Mouse (Mus musculus) Patski (cell line): ENCODE results near the gene Tspoap1. TPM values are rescaled to one million over a fixed set of nuclear protein-coding genes. Genes with fewer than 3 reads are reported as not detected.

Experiments used
- ATAC-seq: fragments of 100-300 bp; one replicate; pipeline ENCODE4 v1.8.0; 2021
- CTCF ChIA-PET: fragments of 350-600 bp; sonication (Branson Sonifier 250); formaldehyde crosslinking; loops from one replicate; lab custom pipeline; 2022; ENCODE audit warnings: inconsistent platforms; lab: Charles Lee
- POLR2A ChIA-PET: fragments of 350-600 bp; sonication (Branson Sonifier 250); formaldehyde crosslinking; loops from one replicate; lab custom pipeline; 2022; ENCODE audit warnings: antibody characterized with exemption, inconsistent platforms; lab: Charles Lee
- DNase-seq: peaks from one replicate; pipeline ENCODE4 v3.0.0-alpha.2; 2011; ENCODE audit warnings: low read depth, low spot score
- H3K27me3 ChIP-seq: fragments of 371-371 bp; one replicate; pipeline ENCODE4 v1.5.1; 2021
- CTCF ChIP-seq: fragments of 100-300 bp; IDR thresholded peaks from one replicate; pipeline ENCODE4 v1.5.1; 2021
- in situ Hi-C: fragments of 300-500 bp; cut with MboI; formaldehyde crosslinking; loops from 3 replicates; pipeline ENCODE4 v1.11.1; 2018; ENCODE audit warnings: low pct_unique_long_range_greater_than_20kb, mixed read lengths
- polyA plus RNA-seq: library from polyadenylated mRNA; unstranded; gene quantifications from one replicate; pipeline ENCODE4 v1.2.3, GENCODE M21; 2021

Tspoap1 gene
- polyA plus RNA-seq, 1 experiment from 2014 or later, result 9.5 TPM

DNA sequence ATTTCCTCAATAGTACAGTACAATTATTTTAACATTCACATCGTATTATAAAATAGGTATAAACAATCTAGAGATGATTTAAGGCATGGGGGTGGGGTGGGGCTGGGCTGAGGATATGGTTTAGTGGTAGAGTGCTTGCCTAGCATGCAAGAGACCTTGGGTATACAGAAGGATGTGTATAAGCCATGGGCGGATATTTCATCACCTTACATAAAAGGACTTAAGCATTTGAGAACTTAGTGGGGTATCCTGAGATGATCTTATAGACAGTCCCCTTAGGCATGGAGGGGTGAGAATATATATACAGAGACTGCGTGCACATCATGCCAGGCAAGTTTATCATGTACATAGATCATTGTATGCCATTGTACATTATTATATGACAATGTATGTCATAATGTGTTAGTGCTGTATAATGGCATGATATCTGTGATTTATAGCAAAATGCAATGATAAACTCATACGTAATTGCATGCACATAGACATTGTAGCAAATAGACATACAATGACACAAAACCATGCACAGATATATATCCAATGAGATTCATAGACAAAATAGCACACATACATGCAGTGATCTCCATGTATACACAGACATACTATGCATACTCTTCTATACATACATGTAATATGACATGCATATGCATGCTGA, 1.3 kb upstream of the Tspoap1 start:
- in situ Hi-C loops, result no loop called here
- ATAC-seq (no peak), DNase-seq (no peak)
- no peak for TF ChIP-seq CTCF
- CTCF ChIA-PET, result no interaction called here
- POLR2A ChIA-PET, result no interaction called here
- H3K27me3 ChIP-seq, result peaks cover 20% of the 10 kb centered on the region

GRCm38 (mm10) chr11:87759609-87760005, 734 bp upstream of the Tspoap1 start:
- ATAC-seq, result no peak
- peaks cover 24% of the 10 kb centered on the region for H3K27me3 ChIP-seq
- in situ Hi-C loops, result no loop called here
- ChIA-PET POLR2A (no interaction called here), CTCF (no interaction called here)
- no peak for DNase-seq
- no peak for TF ChIP-seq CTCF

DNA sequence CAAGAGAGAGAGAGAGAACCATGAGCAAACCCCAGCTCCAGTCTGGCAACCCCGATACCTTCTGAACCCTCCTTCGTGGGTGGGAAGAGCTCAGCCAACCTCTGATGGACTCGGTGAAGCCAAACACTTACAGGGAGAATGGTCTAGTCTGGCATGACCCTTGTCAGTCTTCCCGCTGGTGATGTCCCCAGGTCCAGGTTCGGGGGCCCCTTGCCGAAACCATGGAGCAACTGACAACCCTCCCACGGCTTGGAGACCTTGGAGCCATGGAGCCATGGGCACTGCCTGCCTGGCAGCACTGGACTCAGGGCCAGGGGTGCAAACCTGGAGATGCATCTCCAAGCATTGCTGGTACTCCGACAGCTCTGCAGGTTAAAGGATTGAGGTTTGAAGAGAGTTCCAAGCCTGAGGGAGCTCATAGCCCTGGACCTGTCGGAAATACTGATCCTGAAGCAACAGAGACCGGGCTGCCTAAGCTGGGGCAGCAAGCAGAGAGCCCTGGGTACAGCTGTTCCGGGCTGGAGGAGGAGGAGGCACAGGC, 910 bp downstream of the Tspoap1 start:
- DNase-seq, result no peak
- ATAC-seq, result no peak
- ChIA-PET POLR2A (no interaction called here), CTCF (no interaction called here)
- H3K27me3 ChIP-seq, result peaks cover 24% of the 10 kb centered on the region
- in situ Hi-C loops, result no loop called here
- no peak for TF ChIP-seq CTCF

DNA sequence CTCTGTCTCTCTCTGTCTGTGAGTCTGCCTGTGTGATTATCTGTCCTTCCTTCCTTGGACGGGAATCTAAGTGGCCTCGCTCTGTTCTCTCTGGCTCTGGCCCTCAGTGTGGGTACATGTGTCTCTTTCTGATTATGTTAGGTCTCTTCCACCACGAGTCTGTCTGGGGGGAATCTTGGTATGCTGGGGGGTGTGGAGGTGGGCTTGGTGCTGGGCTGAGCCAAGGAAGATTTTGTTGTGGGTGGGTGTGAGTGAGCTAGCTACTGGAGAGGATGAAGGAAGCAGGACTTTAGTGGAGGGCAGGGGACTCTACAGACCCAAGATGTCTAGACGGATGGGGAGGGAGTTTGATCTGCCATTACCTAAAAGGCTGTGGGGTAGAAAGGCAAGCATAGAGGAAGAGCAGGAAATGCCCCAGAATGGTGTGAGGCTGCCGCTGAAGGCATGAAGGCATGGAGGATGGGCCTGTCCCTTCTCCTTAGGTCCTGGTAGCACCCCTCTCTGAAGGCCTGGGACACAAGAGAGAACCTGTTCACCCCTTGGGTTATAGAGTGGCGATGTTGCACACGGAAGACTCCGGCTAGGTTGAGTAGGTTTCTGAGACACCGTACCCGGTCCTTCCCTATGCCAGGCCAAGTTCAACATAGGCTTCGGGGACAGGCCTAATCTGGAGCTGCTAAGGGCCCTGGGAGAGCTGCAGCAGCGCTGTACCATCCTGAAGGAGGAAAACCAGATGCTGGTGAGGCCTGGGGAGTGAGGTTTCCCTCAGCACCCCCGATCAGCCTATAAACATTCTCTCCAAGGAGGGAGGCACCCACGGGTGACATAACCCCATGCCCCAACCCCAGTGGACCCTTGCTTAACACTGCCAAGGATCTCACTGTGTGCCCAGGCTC, 1.7 kb downstream of the Tspoap1 start:
- ChIA-PET POLR2A (no interaction called here), CTCF (no interaction called here)
- no peak for DNase-seq
- no peak for TF ChIP-seq CTCF
- in situ Hi-C loops, result no loop called here
- H3K27me3 ChIP-seq, result peaks cover 24% of the 10 kb centered on the region
- ATAC-seq, result no peak

DNA sequence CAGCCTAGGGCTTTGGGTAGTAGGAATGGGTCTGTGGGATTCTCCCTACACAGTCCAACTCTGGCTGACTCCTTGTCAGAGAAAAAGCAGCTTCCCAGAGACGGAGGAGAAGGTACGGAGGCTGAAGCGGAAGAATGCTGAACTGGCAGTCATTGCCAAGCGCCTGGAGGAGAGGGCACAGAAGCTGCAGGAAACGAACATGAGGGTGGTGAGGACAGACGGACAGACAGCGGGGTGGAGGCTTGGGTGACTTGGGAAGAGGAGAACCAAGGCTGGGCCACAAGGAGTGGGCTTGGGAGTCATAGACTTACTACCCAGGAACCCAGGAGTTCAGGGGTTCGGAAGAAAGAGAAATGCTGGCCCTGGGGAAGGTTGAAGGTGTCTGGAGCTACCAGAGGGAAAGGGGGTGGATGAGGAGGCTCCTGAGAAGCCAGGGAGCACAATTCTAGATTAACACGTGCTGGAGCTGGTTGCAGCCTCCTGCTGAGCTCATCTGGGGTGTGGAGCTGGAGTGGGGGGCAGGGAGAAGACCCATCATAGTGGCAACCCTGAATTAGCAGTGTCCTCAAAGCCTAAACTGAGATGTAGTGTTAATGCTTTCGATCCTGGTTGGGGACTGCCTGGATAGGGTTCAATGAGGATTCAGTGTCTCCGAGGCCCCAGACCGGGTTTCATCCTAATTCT, 2.5 kb downstream of the Tspoap1 start:
- in situ Hi-C loops, result no loop called here
- ATAC-seq (no peak), DNase-seq (no peak)
- ChIA-PET CTCF (no interaction called here), POLR2A (no interaction called here)
- no peak for TF ChIP-seq CTCF
- H3K27me3 ChIP-seq, result peaks cover 24% of the 10 kb centered on the region

DNA sequence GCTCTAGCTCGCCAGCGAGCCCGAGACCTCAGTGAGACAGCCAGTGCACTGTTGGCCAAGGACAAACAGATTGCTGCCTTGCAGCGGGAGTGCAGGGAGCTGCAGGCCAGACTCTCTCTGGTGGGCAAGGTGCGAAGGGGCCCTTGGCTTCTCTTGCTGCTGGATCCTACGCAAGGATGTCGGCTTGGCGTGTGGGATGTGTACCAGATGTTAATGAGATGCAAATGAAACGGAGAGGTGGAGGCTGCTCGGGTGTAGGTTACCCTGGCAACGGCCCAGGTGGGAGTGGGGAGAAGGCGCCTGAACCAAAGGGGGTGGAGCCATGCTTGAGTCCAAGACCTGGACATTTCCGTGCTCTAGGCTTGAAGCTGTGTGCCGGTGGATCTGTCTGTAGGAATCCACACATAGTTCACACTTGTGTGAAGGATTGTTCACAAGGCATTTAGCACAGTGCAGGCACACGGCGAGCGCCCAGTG, 3.2 kb downstream of the Tspoap1 start:
- ATAC-seq (no peak), DNase-seq (no peak)
- in situ Hi-C loops, result no loop called here
- ChIA-PET CTCF (no interaction called here), POLR2A (no interaction called here)
- peaks cover 24% of the 10 kb centered on the region for H3K27me3 ChIP-seq
- TF ChIP-seq CTCF, result no peak

DNA sequence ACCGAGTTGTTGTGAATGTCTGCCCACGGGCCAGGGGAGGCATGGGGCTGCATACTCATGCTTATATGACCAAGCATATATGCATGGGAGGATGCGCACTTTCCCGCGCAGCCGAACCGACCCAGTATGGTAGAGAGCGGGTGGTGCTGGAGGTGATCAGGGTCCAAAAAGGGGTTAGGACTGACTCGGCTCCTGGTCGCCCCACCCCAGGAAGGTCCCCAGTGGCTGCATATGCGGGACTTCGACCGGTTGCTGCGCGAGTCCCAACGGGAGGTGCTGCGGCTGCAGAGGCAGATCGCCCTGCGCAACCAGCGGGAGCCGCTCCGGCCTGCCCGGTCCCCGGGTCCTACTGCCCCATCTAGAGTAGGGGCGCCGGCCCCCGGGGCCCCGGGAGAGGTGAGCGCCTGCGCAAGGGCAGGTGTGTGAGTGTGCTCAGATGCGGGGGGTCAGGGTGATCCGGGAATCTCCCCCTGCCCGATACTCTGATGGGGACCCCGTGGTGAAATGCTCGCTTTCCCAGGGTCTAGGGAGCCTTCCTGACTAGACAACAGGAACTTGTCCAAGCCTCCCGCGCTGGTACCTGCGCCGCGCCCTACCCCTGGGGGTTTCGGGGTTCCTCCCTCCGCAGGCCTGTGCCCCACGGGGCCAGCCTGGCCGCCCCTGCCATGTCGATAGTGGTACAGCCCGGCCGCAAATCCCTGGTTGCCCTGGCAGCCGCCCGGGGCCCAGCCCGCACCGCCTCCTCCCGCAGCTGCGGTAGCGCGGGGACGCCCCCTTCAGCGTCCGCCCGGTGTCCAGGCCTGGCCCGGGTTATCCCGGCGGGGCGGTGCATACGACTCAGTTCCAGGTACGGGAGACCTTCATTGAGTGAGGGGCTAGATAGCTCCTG, 3.9 kb downstream of the Tspoap1 start:
- in situ Hi-C loops, result no loop called here
- CTCF ChIA-PET, result no interaction called here
- DNase-seq (no peak), ATAC-seq (no peak)
- no peak for TF ChIP-seq CTCF
- POLR2A ChIA-PET, result interaction anchor here (0.5 kb wide), 1 partner anchor 71 kb away, joined by 3 read pairs; no protein-coding TSS in a partner anchor
- H3K27me3 ChIP-seq, result peaks cover 24% of the 10 kb centered on the region

- in situ Hi-C loops, result no loop called here
- POLR2A ChIA-PET, result no interaction called here
Observed at GRCm38 (mm10) chr11:87768745-87769144, 8.4 kb downstream of the Tspoap1 start.

DNA sequence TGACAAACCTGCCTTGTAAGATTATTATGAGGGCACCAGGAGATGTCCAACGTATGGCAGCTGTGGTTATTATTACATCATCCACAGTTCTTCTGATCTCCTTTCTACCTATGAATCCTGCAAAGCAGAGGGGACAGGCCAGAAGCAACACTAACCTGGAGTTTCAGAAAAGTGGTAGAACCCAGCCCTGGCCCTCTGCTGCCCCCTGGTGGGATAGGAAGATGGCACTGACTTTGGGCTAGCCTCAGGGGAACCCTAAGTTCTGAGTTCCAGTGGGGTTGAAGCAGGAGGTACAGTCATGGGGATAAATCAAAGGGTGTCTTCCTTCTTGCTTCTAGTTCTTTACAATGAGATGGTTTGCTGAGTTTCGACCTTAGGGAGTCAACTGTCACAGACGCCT, 10.6 kb downstream of the Tspoap1 start:
- peaks cover 7% of the 10 kb centered on the region for H3K27me3 ChIP-seq
- in situ Hi-C loops, result loop anchor here (5.0 kb wide), 1 partner anchor 109 kb away; the partner anchor contains the start of gene Rnf43
- no peak for TF ChIP-seq CTCF
- DNase-seq (no peak), ATAC-seq (no peak)
- POLR2A ChIA-PET, result no interaction called here
- CTCF ChIA-PET, result interaction anchor here (0.8 to 2.5 kb wide), 4 partner anchors 30 to 137 kb away, joined by 3 to 10 read pairs (median 4); partner anchors contain the start of gene Rnf43

More at GRCm38 (mm10) chr11:87768745-87769144, 8.4 kb downstream of the Tspoap1 start:
- no peak for ATAC-seq
- CTCF ChIA-PET, result interaction anchor here (1.0 kb wide), 1 partner anchor 69 kb away, joined by 3 read pairs; no protein-coding TSS in a partner anchor
- peaks cover 7% of the 10 kb centered on the region for H3K27me3 ChIP-seq
- no peak for TF ChIP-seq CTCF
- DNase-seq, result no peak
